Mouse (Mus musculus) liver, postnatal 0 days (tissue): ENCODE measurements around the gene Ces1d.

Source experiments
- CTCF ChIP-seq: sonication (generic); IDR thresholded peaks from 2 replicates; pipeline ENCODE4 v1.5.1; 2016; ENCODE audit warnings: antibody characterized with exemption, low read depth
- EP300 ChIP-seq: IDR thresholded peaks from 2 replicates; pipeline ENCODE4 v1.6.1; 2016; ENCODE audit warnings: antibody characterized with exemption, low read depth, mild to moderate bottlenecking

DNA sequence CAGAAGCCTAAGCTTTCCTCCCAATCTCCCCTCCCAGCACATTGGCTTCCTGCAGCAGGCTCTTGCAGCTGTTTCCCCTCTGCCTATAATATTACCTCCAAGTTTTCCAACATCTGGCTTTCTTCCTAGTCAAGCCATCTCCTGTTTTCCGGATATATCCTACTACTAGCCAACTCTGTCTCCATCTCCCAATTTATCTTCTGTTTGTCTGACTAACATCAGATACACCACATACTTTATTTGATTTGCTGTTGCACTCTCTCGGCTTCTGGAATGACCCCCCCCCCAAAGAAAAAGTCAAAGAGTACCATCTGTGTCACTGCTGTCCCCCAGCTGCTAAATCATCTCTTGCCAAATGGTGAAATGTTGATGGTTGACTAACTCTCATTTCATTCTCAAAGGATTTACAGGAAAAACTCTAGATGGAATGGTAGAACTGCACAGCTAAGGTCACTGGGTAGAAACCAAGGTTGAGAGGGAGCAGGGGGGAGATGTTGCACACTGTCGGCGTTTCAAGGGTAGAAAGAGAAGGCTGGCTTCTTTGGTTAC is 17.0 kb downstream of the Ces1d start:
- no peak for TF ChIP-seq CTCF
- no peak for TF ChIP-seq EP300
